ENCODE assay signal across 9 mouse cellular contexts in the genomic region with DNA sequence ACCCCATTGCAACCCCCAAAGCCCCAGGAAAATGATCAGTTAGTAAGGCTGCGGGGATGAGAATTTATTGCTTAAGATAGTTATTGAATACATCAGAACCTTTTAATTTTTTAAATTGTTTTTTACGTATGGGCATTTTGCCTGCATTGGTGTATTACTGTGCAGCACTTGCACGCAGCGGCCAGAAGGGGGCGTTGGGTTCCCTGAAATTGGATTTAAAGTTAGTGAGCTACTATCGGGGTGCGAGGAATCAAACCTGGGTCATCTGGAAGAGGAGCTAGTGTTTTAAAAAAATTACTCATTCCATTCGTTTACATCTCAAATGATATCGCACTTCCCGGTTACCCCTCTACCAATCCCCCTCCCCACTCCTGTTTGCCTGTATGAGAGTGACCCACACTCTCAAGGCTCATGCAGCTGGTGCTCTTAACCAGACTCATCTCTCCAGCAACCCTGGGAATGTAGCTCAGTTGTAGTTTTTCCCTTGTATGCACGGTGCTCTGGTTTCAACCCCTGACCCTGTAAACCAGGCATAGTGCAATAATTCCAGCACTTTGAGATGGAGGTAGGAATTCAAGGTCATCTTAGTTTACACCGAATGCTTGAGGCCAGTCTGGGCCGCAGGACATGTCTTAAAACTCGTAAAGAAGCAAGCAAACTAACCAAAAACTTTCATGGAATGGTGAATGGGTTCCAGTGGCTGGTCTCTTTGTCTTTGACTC. TPM values are rescaled to one million over a fixed set of nuclear protein-coding genes. Genes with fewer than 3 reads are reported as not detected.
DNase-seq lines count a peak whose midpoint lies in the region; ATAC-seq and TF ChIP-seq lines count a peak whose summit lies in the region.
"Had no signal": no experiment of that assay in that cellular context is flagged by ENCODE, and none has a peak within 500 bp of the region (broad histone marks: within the 10 kb centered on the region; RNA-seq: fewer than 3 reads in every experiment).

No protein-coding gene starts in this region.

- in situ Hi-C loops in CH12.LX (cut with MboI; ENCODE audit: low pct_ligation_motif_present, low pct_unique_long_range_greater_than_20kb, low sequenced_read_pairs): no loop called here

- H3K4me1 ChIP-seq in CH12.LX (ENCODE audit: control insufficient read depth in 1 of 2, insufficient read depth in 2 of 2): peaks cover 0 to 21% of the 10 kb centered on the region in 2 experiments; a peak in 2 of 4 replicates
- H3K4me1 ChIP-seq in liver, embryonic 16.5 days (ENCODE audit: control insufficient read depth, low read depth, low read length): peaks cover 21% of the 10 kb centered on the region

- TF ChIP-seq CTCF in left cerebral cortex, adult 2 months (IDR thresholded peaks at IDR 0.05): peak; percentile 45
- TF ChIP-seq CTCF in CH12.LX (conservative IDR thresholded peaks at IDR 0.05 in 1 of 2, IDR thresholded peaks at IDR 0.05 in 1 of 2; ENCODE audit: low read depth in 2 of 2, low read length in 2 of 2): peak; percentile 59 to 62

- no peak for TF ChIP-seq POLR2A in CH12.LX (IDR thresholded peaks at IDR 0.05; ENCODE audit: low read depth, low read length)

- dilution Hi-C loops in CH12.LX (cut with MboI; ENCODE audit: extremely low pct_ligation_motif_present, extremely low pct_unique_long_range_greater_than_20kb, low sequenced_read_pairs): no loop called here

- H3K9me3 ChIP-seq in CH12.LX (replicated peaks; ENCODE audit: low read length): no peaks in the 10 kb centered on the region
- H3K9me3 ChIP-seq in liver, embryonic 16.5 days (replicated peaks; ENCODE audit: control insufficient read depth, low read length): no peaks in the 10 kb centered on the region
- H3K9me3 ChIP-seq: heart, embryonic 13.5 days had no signal

- TF ChIP-seq EP300 in CH12.LX (IDR thresholded peaks at IDR 0.05; ENCODE audit: low read length): no peak

- no peak overlapping the region for H3K4me2 ChIP-seq in CH12.LX (ENCODE audit: insufficient read depth, low read depth, poor library complexity, severe bottlenecking)
- H3K4me2 ChIP-seq in liver, embryonic 16.5 days (ENCODE audit: low read depth, low read length): no peak overlapping the region

- 61% methylated on average over 14 of the region's 14 CpGs for WGBS in liver, embryonic 16.5 days (ENCODE audit: insufficient replicate concordance)

- intact Hi-C loops in left cerebral cortex, adult 2 months (cut with DNase I): no loop called here

- H3K79me2 ChIP-seq in CH12.LX (replicated peaks; ENCODE audit: control insufficient read depth, extremely low read depth, insufficient read depth, poor library complexity, severe bottlenecking): peaks cover 34% of the 10 kb centered on the region

- no peak overlapping the region for H3K9ac ChIP-seq in CH12.LX (ENCODE audit: insufficient read depth, low read depth)
- H3K9ac ChIP-seq in liver, embryonic 16.5 days (ENCODE audit: low read depth, low read length): no peak overlapping the region
- H3K9ac ChIP-seq: heart, embryonic 13.5 days had no signal

- no peak overlapping the region for H3K27ac ChIP-seq in left cerebral cortex, adult 2 months
- no peak overlapping the region for H3K27ac ChIP-seq in CH12.LX (ENCODE audit: insufficient read depth, low read depth)
- H3K27ac ChIP-seq in liver, embryonic 16.5 days (ENCODE audit: low read length): peak overlapping the region; percentile 75
- H3K27ac ChIP-seq: heart, embryonic 13.5 days; macrophage had no signal

- H3K36me3 ChIP-seq in CH12.LX (replicated peaks in 1 of 2; ENCODE audit: control insufficient read depth in 1 of 2, insufficient read depth in 1 of 2, low read length in 1 of 2): peaks cover 0 to 5% of the 10 kb centered on the region in 2 experiments
- no peaks in the 10 kb centered on the region for H3K36me3 ChIP-seq in liver, embryonic 16.5 days (ENCODE audit: control insufficient read depth, insufficient read depth)

- ATAC-seq in liver, embryonic 16.5 days (ENCODE audit: low read depth): no peak

- no peaks in the 10 kb centered on the region for H3K27me3 ChIP-seq in CH12.LX (replicated peaks)
- H3K27me3 ChIP-seq in liver, embryonic 16.5 days (ENCODE audit: control insufficient read depth, insufficient read depth, low read depth, low read length): no peaks in the 10 kb centered on the region
- H3K27me3 ChIP-seq: heart, embryonic 13.5 days had no signal

- no peak overlapping the region for H3K4me3 ChIP-seq in left cerebral cortex, adult 2 months
- H3K4me3 ChIP-seq in CH12.LX (replicated peaks in 1 of 3; ENCODE audit: low read depth in 2 of 3, low read length in 2 of 3, poor library complexity in 1 of 3): no peak overlapping the region
- no peak overlapping the region for H3K4me3 ChIP-seq in liver, embryonic 16.5 days (ENCODE audit: low read depth, low read length)
- H3K4me3 ChIP-seq: heart, embryonic 13.5 days had no signal

- TF ChIP-seq RAD21 in CH12.LX (IDR thresholded peaks at IDR 0.05; ENCODE audit: low read depth, low read length): peak; percentile 9

- no peak for DNase-seq in left cerebral cortex, adult 2 months (ENCODE audit: extremely low spot score in 1 of 2, low spot score in 2 of 2)
- DNase-seq in left cerebral cortex, adult 11 months (ENCODE audit: low spot score): no peak
- DNase-seq in CH12.LX (ENCODE audit: extremely low read depth) (peak; percentile 22), NIH3T3 (ENCODE audit: low read depth) (peak; percentile 45)
- no peak for DNase-seq in layer of hippocampus, adult 9-11 months
- DNase-seq in layer of hippocampus, postnatal 25 days (ENCODE audit: extremely low spot score in 1 of 2, low spot score in 1 of 2): no peak

TF ChIP-seq in CH12.LX, 34 proteins besides CTCF, POLR2A, EP300 and RAD21:
- no peak for TF ChIP-seq UBTF (IDR thresholded peaks at IDR 0.05; ENCODE audit: low read depth, low read length)

RNA-seq across cellular contexts. Expression of gene Ubr3, which starts 1.4 kb away (rescaled TPM):
- 100 to 1,000 TPM; 134 to 137 TPM for total RNA-seq in left cerebral cortex, adult 2 months (2021)
- total RNA-seq in CH12.LX (2012; rRNA removed): 16.0 and 18.3 TPM in 2 replicates
- 17.9 and 21.4 TPM in 2 replicates for total RNA-seq in CH12.LX (2014; rRNA removed)
- 26.1 and 35.8 TPM in 2 replicates for polyA plus RNA-seq in CH12.LX (2012; ENCODE audit: insufficient read length, low read depth)
- 4.8 and 5.6 TPM in 2 replicates for polyA plus RNA-seq in liver, embryonic 16.5 days (2015; fragmentation: Nextera tagmentation; extraction: Ambion mirVana)
- 100 to 1,000 TPM; 112 to 139 TPM for total RNA-seq in layer of hippocampus, postnatal 25 days (2021)

RNA-seq across cellular contexts. Expression of gene Mettl5, which starts 10.2 kb away (rescaled TPM):
- 10 to 100 TPM; 13.5 to 15.2 TPM for total RNA-seq in left cerebral cortex, adult 2 months (2021)
- 19.6 and 20.4 TPM in 2 replicates for total RNA-seq in CH12.LX (2012; rRNA removed)
- 40.4 and 50.4 TPM in 2 replicates for total RNA-seq in CH12.LX (2014; rRNA removed)
- 39.1 and 42.2 TPM in 2 replicates for polyA plus RNA-seq in CH12.LX (2012; ENCODE audit: insufficient read length, low read depth)
- 23.5 and 29.7 TPM in 2 replicates for polyA plus RNA-seq in liver, embryonic 16.5 days (2015; fragmentation: Nextera tagmentation; extraction: Ambion mirVana)
- 10 to 100 TPM; 14.2 to 18.0 TPM for total RNA-seq in layer of hippocampus, postnatal 25 days (2021)

RNA-seq across cellular contexts. Expression of gene Ssb, which starts 34.3 kb away (rescaled TPM):
- total RNA-seq in left cerebral cortex, adult 2 months (2021): 100 to 1,000 TPM; 108 to 115 TPM
- total RNA-seq in CH12.LX (2012; rRNA removed) (124 and 176 TPM in 2 replicates), CH12.LX (2014; rRNA removed) (281 and 368 TPM in 2 replicates)
- 410 and 530 TPM in 2 replicates for polyA plus RNA-seq in CH12.LX (2012; ENCODE audit: insufficient read length, low read depth)
- polyA plus RNA-seq in liver, embryonic 16.5 days (2015; fragmentation: Nextera tagmentation; extraction: Ambion mirVana): 103 and 116 TPM in 2 replicates
- 100 to 1,000 TPM; 125 to 138 TPM for total RNA-seq in layer of hippocampus, postnatal 25 days (2021)

Comparison
In these comparisons a context has a peak if more than half of its experiments do, and no peak if none do; other contexts are left out.
1. DNase-seq: peak in CH12.LX (single experiment) and NIH3T3 (single experiment); none in left cerebral cortex, adult 2 months (0 of 2), left cerebral cortex, adult 11 months (single experiment), layer of hippocampus, adult 9-11 months (single experiment) and layer of hippocampus, postnatal 25 days (0 of 2).
2. RNA of gene Ubr3, which starts 1.4 kb away (total RNA-seq): 112 to 139 TPM in layer of hippocampus, postnatal 25 days and 134 to 137 TPM in left cerebral cortex, adult 2 months; 16.0 to 21.4 TPM in CH12.LX; every median in the first group is over 4 times any median in the second.